Mouse (Mus musculus) midbrain, embryonic 11.5 days (tissue): ENCODE results near the gene Mex3b. TPM values are rescaled to one million over a fixed set of nuclear protein-coding genes. Genes with fewer than 3 reads are reported as not detected.

Experiments used
- ATAC-seq: fragments of 200-750 bp; cut with Nextera tagmentation; 2 replicates; pipeline ENCODE4 v1.8.0; 2017; ENCODE audit warnings: moderate TSS enrichment, moderate library complexity; ENCODE audit not compliant: low FRiP score
- DNase-seq: peaks from one replicate; pipeline ENCODE4 v3.0.0; 2015; ENCODE audit warnings: low spot score; ENCODE audit errors: missing footprints
- H3K27ac ChIP-seq: fragments of 300-500 bp; sonication (generic); 2 replicates; pipeline ENCODE4 v1.5.1; 2014; ENCODE audit warnings: low read depth, low read length
- H3K27me3 ChIP-seq: fragments of 300-500 bp; sonication (generic); 2 replicates; pipeline ENCODE4 v1.6.1; 2014; ENCODE audit warnings: mild to moderate bottlenecking, low read length, moderate library complexity, mixed read lengths; ENCODE audit not compliant: control insufficient read depth, insufficient read depth
- H3K36me3 ChIP-seq: fragments of 300-500 bp; sonication (generic); 2 replicates; pipeline ENCODE4 v1.6.1; 2014; ENCODE audit warnings: mild to moderate bottlenecking, low read length, moderate library complexity, mixed read lengths; ENCODE audit not compliant: control insufficient read depth, insufficient read depth
- H3K4me1 ChIP-seq: fragments of 300-500 bp; sonication (generic); 2 replicates; pipeline ENCODE4 v1.6.1; 2014; ENCODE audit warnings: low read length; ENCODE audit not compliant: control insufficient read depth, insufficient read depth
- H3K4me2 ChIP-seq: fragments of 300-500 bp; sonication (generic); 2 replicates; pipeline ENCODE4 v1.6.1; 2014; ENCODE audit warnings: mild to moderate bottlenecking, moderate library complexity
- H3K4me3 ChIP-seq: fragments of 300-500 bp; sonication (generic); 2 replicates; pipeline ENCODE4 v1.5.1; 2014; ENCODE audit warnings: low read depth, low read length
- H3K9ac ChIP-seq: fragments of 300-500 bp; sonication (generic); 2 replicates; pipeline ENCODE4 v1.6.1; 2014; ENCODE audit warnings: low read length
- H3K9me3 ChIP-seq: fragments of 300-500 bp; sonication (generic); 2 replicates; pipeline ENCODE4 v1.6.1; 2016; ENCODE audit warnings: low read length; ENCODE audit not compliant: control insufficient read depth
- WGBS: fragments of 180-500 bp; shearing (Covaris S2); extraction: QIAGEN DNeasy Blood & Tissue Kit; methylation state at CpG from one replicate; pipeline ENCODE4 v1.1.7; 2014; 5-methylcytosine and 5-hydroxymethylcytosine counted together
- polyA plus RNA-seq: library from polyadenylated mRNA; unstranded; fragments of >200 nt; fragmentation: Nextera tagmentation; extraction: Ambion mirVana; gene quantifications from 2 replicates; pipeline ENCODE4 v1.2.1, GENCODE M21; 2014

Gene Mex3b
- polyA plus RNA-seq, 1 experiment from 2014 or later, result 35.5 TPM

DNA sequence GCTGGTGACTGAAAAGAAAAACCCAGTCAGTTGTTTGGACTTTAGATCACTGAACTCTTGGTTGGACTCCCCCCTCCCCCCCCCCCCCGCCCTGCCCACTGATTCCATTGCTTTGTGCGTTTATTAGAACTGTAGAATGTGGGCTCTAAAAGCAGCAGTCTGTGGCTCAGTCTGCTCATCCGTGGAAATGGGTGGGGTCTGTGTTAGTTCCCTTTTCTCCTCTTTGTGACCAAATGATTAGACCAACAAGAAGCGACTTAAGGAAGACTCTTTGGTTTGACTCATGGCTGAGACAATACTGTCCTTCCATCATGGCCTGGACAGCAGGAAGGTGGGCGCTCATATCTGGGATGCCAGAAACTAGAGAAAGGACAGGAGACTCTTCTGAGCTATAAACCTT lies 9.4 kb downstream of the Mex3b start:
- Histone ChIP-seq H3K9me3 (no peaks in the 10 kb centered on the region), H3K4me2 (no peak overlapping the region), H3K27me3 (no peaks in the 10 kb centered on the region), H3K36me3 (no peaks in the 10 kb centered on the region), H3K9ac (no peak overlapping the region), H3K4me1 (peaks cover 4% of the 10 kb centered on the region; the same call in 1 of the 2 replicates), H3K4me3 (no peak overlapping the region), H3K27ac (no peak overlapping the region)
- DNase-seq, result no peak
- WGBS, result 58% methylated on average over 4 of the region's 5 CpGs
- no peak for ATAC-seq

DNA sequence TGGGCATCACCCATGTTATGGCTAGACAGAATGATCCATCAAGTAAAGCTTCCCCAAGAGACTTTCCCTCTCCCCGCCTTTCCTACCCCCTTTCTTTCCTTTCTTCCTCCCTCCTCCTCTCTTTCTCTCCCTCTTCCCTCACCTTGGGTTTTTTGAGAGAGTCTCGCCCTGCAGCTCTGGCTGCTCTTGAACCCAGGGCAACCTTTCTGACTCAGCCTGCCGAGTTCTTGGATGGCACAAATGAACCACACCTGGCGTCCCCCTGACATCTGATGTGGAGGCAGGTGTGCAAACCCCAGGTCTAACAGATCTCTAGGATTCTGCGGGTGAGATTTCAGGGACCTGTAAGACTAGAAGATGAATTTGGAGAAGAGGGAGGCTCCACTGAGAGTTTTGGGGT lies 12.9 kb downstream of the Mex3b start:
- Histone ChIP-seq H3K27ac (no peak overlapping the region), H3K9ac (no peak overlapping the region), H3K4me1 (no peaks in the 10 kb centered on the region), H3K27me3 (no peaks in the 10 kb centered on the region), H3K4me2 (no peak overlapping the region), H3K36me3 (no peaks in the 10 kb centered on the region), H3K9me3 (no peaks in the 10 kb centered on the region), H3K4me3 (no peak overlapping the region)
- ATAC-seq, result no peak
- no peak for DNase-seq
- WGBS, result 94% methylated on average over 5 of the region's 5 CpGs

DNA sequence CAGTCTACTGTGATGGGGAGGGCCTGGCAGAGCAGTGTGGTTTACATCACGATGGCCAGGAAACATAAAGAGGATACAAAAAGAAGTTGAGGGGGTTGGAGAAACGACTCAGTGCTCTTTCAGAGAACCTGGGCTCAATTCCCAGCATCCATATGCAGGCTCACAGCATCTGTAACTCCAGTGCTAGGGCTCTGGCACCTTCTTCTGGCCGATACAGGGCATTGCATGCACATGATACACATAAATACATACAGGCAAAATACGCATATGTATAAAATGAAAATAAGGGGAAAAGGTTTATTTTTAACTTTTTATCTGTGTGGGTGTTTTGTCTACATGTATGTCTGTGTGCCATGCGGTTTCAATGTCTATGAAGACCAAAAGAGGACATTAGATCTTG lies 13.6 kb downstream of the Mex3b start:
- H3K36me3 ChIP-seq, result no peaks in the 10 kb centered on the region
- DNase-seq (no peak), ATAC-seq (no peak)
- 85% methylated on average over 5 of the region's 5 CpGs for WGBS
- H3K4me2 ChIP-seq, result no peak overlapping the region
- H3K9ac ChIP-seq, result no peak overlapping the region
- no peaks in the 10 kb centered on the region for H3K9me3 ChIP-seq
- H3K27ac ChIP-seq, result no peak overlapping the region
- no peaks in the 10 kb centered on the region for H3K27me3 ChIP-seq
- no peak overlapping the region for H3K4me3 ChIP-seq
- no peaks in the 10 kb centered on the region for H3K4me1 ChIP-seq

DNA sequence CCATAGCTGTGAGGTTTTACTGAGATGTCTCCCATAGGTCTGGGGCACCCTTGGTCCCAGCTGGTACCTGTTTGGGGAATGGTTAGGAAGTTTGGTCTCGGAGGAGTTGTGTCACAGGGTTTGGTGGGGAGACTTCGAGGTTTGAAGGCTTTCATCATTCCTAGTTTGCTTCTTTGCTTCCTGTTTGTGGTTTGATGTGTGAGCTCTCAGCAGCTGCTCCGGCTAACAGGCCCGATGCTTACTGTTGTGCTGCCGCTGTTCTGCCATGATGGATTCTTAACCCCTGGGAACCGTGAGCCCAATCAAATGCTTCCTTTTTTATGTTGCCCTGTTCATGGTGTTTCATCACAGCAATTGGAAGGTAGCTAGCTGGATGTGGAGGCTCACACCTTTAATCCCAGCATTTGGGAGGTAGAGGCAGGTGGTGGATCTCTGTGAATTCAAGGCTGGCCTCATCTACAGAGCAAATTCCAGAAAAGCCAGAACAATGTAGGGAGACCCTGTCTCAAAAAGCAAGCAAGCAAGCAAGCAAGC lies 23.3 kb downstream of the Mex3b start:
- Histone ChIP-seq H3K9ac (no peak overlapping the region), H3K4me1 (no peaks in the 10 kb centered on the region), H3K27me3 (no peaks in the 10 kb centered on the region), H3K36me3 (no peaks in the 10 kb centered on the region), H3K4me2 (no peak overlapping the region), H3K9me3 (no peaks in the 10 kb centered on the region), H3K4me3 (no peak overlapping the region), H3K27ac (no peak overlapping the region)
- DNase-seq (no peak), ATAC-seq (no peak)
- WGBS, result 85% methylated on average over 6 of the region's 6 CpGs

DNA sequence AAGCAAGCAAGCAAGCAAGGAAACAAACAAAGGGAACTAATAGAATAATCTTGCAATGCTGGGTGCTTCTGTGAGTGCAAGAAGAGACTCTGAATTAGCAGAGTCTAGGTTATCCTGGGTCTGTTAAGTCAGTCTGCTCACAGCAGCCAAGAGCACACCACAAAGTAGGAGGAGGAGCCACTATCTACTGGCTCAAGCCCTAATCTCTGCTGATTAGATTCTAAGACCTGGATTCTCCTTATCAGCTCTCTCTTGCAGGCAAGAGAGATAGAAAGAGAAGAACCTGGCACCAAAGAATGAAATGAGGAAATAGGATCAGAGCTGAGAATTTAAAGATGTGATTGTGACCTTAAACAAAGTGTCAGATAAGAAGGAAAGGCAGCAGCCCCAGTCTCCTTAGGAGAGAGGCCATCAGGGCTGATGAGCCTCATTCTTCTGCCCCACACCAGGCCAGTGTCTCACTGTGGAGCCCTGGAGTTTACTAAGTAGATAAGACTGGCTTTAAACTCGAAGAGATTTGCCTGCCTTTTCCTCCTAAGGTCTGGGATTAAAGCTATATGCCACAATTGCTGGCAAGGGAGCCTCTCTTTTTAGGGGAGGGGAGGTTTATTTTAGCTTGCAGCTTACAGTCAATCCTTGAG lies 23.9 kb downstream of the Mex3b start:
- Histone ChIP-seq H3K9ac (no peak overlapping the region), H3K4me2 (no peak overlapping the region), H3K27ac (no peak overlapping the region), H3K4me1 (no peaks in the 10 kb centered on the region), H3K9me3 (no peaks in the 10 kb centered on the region), H3K36me3 (no peaks in the 10 kb centered on the region), H3K4me3 (no peak overlapping the region), H3K27me3 (no peaks in the 10 kb centered on the region)
- WGBS, result 21% methylated on average over 1 of the region's 1 CpGs
- DNase-seq, result no peak
- ATAC-seq, result no peak

DNA sequence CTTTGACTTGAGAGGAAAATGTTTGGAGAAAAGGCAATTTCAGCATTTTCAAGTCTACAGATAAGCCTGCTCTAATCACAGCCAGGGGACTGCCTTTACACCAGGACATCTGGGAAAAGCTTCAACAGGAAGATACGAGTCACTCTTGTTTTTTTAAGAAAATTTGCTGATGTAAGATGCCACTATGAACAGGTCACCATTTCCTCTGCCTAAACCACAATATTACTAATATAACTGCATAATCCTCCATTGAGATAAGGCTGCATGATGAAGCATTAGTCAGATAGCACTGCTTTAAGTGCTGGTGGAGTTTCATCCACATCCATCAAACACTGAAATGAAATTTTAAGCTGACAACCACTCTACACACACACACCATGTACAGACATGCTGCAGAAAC lies 27.2 kb downstream of the Mex3b start:
- Histone ChIP-seq H3K36me3 (no peaks in the 10 kb centered on the region), H3K27me3 (no peaks in the 10 kb centered on the region), H3K4me2 (no peak overlapping the region), H3K9ac (no peak overlapping the region), H3K4me1 (no peaks in the 10 kb centered on the region), H3K4me3 (no peak overlapping the region), H3K9me3 (no peaks in the 10 kb centered on the region), H3K27ac (no peak overlapping the region)
- DNase-seq, result no peak
- WGBS, result 80% methylated on average over 1 of the region's 1 CpGs
- no peak for ATAC-seq

DNA sequence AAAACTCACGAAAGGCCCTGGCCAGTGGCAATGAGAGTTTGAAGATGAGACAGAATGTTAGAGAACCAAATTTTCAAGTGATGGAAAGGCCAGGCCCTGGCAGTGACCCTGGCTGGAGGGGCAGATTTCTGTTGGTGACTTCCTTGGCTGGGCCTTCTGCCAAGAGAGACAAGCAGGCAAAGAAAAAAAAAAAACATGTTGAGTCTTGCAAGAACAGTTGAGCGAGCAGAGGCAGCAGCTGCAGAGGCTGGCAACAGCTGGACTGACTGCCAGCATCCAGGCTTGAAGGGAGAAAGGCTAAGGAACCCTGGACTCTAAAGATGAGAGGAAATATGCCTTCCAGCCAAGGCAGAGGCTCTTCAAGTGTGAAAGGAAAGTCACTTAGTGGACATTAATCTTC lies 28.5 kb downstream of the Mex3b start:
- H3K27ac ChIP-seq, result no peak overlapping the region
- no peaks in the 10 kb centered on the region for H3K4me1 ChIP-seq

DNA sequence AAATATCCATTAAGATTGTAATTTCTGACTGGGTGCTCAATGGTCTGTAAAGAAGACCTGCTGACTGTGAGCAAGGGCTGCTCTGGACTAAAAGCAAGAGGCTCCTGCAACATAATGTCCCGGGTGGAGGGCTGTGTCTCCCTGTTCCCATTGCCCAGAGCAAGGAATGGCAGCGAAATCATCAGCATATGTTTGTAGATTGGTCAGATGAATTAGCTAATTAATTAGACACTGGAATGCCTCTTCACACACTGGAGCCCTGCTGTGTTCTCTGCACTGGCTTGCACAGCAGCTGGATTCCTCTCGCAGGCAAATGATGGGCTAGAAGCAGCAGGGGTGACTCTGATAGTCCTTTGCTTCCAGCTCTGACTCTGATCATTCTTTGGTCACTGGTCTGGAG lies 29.6 kb downstream of the Mex3b start:
- Histone ChIP-seq H3K36me3 (no peaks in the 10 kb centered on the region), H3K4me1 (no peaks in the 10 kb centered on the region), H3K9me3 (no peaks in the 10 kb centered on the region), H3K27me3 (no peaks in the 10 kb centered on the region), H3K4me3 (no peak overlapping the region), H3K4me2 (no peak overlapping the region), H3K9ac (no peak overlapping the region), H3K27ac (no peak overlapping the region)
- WGBS, result 57% methylated on average over 3 of the region's 3 CpGs
- DNase-seq (no peak), ATAC-seq (no peak)

More for the DNA sequence above, 28.5 kb downstream of the Mex3b start:
- H3K9me3 ChIP-seq, result no peaks in the 10 kb centered on the region
- no peaks in the 10 kb centered on the region for H3K27me3 ChIP-seq
- H3K9ac ChIP-seq, result no peak overlapping the region
- ATAC-seq (no peak), DNase-seq (no peak)
- WGBS, result 81% methylated on average over 2 of the region's 2 CpGs
- H3K36me3 ChIP-seq, result no peaks in the 10 kb centered on the region
- H3K4me3 ChIP-seq, result no peak overlapping the region
- H3K4me2 ChIP-seq, result no peak overlapping the region

DNA sequence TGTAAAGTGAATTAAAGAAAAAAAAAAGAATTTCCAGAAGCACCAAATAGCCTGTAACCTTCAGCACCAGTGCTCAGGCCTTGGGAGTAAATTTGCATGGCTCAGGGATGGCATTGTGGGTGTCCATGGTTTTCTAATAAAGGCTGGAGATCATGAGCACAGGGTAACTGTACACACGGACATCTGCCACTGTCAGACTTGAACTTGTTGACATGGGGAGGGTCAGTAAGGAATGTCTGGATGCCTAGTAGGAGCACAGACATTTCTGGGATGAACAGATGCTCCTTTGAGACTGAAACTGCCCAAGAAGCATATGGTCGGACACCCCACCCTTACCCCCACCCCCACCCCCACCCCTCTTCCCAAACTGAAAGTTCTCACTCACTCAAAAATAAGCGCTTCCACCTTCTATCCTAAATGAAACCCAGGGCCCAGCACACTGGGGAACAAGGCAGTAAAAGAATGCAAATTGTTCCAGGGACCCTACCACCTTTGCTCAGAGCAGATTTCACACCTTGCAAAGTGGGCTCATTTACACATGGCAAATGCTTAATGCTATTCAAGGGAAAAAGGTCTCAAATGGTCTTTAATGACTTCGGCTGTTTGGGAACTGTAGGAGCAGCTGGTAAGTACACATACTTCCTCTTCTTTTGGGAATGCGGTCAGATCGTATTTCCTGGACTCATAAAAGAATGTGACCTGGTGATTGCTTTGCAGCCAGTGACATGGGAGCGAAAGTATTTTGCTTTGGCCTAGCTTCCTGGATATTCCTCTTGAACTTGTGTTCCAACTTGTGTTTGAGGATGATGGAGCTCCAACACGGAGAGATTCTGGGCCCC lies 32.5 kb downstream of the Mex3b start:
- DNase-seq (no peak), ATAC-seq (no peak)
- 81% methylated on average over 8 of the region's 8 CpGs for WGBS
- H3K9ac ChIP-seq, result no peak overlapping the region
- H3K27me3 ChIP-seq, result no peaks in the 10 kb centered on the region
- no peak overlapping the region for H3K27ac ChIP-seq
- H3K4me2 ChIP-seq, result no peak overlapping the region
- H3K4me1 ChIP-seq, result no peaks in the 10 kb centered on the region
- no peaks in the 10 kb centered on the region for H3K36me3 ChIP-seq
- H3K4me3 ChIP-seq, result no peak overlapping the region
- H3K9me3 ChIP-seq, result no peaks in the 10 kb centered on the region
